Mouse (Mus musculus): ENCODE data around the gene Aoc2.

DNA sequence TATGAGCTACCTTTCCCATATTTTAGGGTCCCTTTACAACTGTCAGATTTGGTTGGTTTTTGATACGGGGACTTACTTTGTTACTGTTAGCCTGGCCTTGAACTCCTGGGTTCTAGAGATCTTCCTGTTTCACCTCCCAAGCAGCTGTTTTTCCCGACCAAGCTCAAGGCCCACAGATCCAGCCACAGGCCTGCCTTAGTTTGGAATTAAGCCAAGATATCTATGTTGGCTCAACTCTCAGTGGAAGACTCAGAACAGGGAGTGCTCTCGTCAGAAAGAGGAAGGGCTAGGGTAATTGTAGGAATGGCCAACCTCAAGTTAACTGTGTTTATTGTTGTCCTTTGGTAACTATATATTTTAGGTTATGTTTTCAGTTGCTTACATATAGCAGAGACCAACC lies 12.7 kb upstream of the Aoc2 start:
- no peak for TF ChIP-seq CTCF (IDR thresholded peaks at IDR 0.05; ENCODE audit: borderline replicate concordance, extremely low read depth, insufficient read depth, insufficient read length)
- TF ChIP-seq POLR2A (IDR thresholded peaks at IDR 0.05; ENCODE audit: borderline replicate concordance, extremely low read depth, insufficient read depth, insufficient read length, poor library complexity, severe bottlenecking): no peak
